Mouse (Mus musculus) splenic B cell, adult 2 months (primary cell): Measurements from ENCODE around the gene Dcst1.
A peak's percentile ranks its signal among the peaks of the same experiment; 100 is the strongest.

Experiments
- DNase-seq: peaks from one replicate; pipeline ENCODE4 v3.0.0-alpha.2; 2011; ENCODE audit warnings: low read depth, low spot score
- H3K27me3 ChIP-seq: 2 replicates; pipeline ENCODE4 v1.6.1; 2012; ENCODE audit warnings: mild to moderate bottlenecking, low read length, moderate library complexity, mixed read lengths; ENCODE audit not compliant: control insufficient read depth, poor library complexity, insufficient read depth, severe bottlenecking
- H3K36me3 ChIP-seq: 2 replicates; pipeline ENCODE4 v1.6.1; 2012; ENCODE audit warnings: mild to moderate bottlenecking, low read length, moderate library complexity, mixed read lengths; ENCODE audit not compliant: control insufficient read depth, poor library complexity, insufficient read depth, severe bottlenecking

The Dcst1 gene

DNA sequence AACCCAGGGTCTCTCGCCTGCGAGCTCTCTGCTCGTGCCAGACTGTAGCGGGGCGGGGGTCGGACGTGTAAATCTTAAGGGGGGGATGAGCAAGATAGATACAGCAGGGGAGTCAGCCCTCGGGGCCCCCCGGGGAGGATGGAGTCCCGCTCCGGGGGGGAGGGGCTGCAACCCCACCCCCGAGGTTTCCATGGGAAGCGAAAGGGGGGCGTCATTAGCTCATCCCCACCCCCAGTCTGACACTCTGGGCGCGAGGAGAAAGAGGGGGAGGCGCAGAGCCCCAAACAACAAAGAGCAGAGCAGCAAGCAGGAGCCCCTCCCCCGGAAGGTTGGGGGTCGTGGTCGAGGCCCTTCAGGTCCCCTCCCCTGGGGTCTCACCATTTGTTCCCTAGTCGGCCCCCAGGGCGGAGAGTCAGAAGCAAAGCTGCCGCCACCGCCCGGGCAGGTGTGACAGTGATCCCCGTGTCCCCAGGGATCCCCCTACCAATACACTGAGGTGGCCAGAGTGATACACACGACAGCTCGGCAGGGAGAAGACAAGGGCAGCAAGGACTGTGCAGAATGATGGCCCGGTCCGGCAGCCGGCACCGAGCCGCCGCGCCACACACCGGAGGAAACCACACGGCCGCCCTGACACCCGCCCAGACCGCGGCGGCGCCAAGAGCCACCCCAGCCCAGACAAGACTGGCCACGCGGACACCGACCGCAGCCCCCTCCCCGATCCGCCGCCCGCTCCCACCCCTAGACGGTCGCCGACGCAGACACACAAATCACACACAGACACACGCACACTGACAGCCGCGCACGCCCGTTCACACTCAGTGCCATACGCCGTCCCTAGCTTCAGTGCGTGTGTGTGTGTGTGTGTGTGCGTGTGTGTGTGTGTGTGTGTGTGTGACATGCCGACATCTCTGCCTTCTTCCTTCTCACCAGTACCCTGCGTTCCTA, 43.6 kb downstream of the Dcst1 start:
- peak; percentile 58 for DNase-seq
- Histone ChIP-seq H3K27me3 (no peaks in the 10 kb centered on the region; the same call in 1 of the 2 replicates), H3K36me3 (no peaks in the 10 kb centered on the region)

GRCm38 (mm10) chr3:89320581-89321182, 44.4 kb downstream of the Dcst1 start:
- no peak for DNase-seq
- H3K36me3 ChIP-seq: no peaks in the 10 kb centered on the region
- H3K27me3 ChIP-seq: no peaks in the 10 kb centered on the region; the same call in 1 of the 2 replicates

GRCm38 (mm10) chr3:89319591-89320350, 45.3 kb downstream of the Dcst1 start:
- Histone ChIP-seq H3K36me3 (no peaks in the 10 kb centered on the region), H3K27me3 (no peaks in the 10 kb centered on the region; the same call in 1 of the 2 replicates)
- no peak for DNase-seq

DNA sequence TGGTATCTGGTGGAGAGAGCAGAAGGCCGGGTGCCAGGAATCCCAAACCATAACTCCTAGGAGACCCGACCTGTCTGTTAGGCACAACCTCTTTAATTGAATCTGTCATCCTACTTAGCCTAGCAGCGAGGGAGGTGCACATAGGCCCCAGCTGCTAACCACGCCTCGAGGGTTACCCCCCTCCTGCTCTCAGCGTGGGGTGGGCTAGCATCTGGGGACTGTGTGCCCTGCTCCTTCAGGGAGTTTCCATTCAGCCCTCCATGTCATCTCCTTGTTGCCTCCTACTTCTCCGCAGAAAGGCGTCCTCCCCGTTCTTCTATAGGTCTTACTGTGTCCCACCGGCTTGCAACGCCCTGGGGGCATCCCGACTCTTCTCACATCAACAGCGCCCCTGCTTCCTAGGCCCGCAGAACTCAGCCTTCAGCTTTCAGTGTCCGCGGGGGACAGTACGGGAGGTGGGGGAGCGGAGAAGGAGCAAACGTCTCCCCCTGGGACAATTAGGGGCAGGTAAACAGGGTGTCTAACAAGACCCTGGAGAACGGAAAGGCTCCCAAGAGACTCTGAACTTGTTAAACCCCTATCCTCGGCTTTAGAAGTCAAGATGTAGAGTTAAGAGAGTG, 46.0 kb downstream of the Dcst1 start:
- no peaks in the 10 kb centered on the region for H3K36me3 ChIP-seq
- H3K27me3 ChIP-seq: no peaks in the 10 kb centered on the region; the same call in 1 of the 2 replicates
- DNase-seq: no peak

GRCm38 (mm10) chr3:89318316-89318715, 46.7 kb downstream of the Dcst1 start:
- no peaks in the 10 kb centered on the region; the same call in 1 of the 2 replicates for H3K27me3 ChIP-seq
- no peaks in the 10 kb centered on the region for H3K36me3 ChIP-seq
- DNase-seq: no peak

GRCm38 (mm10) chr3:89317246-89317645, 47.8 kb downstream of the Dcst1 start:
- DNase-seq: no peak
- Histone ChIP-seq H3K36me3 (no peaks in the 10 kb centered on the region), H3K27me3 (no peaks in the 10 kb centered on the region; the same call in 1 of the 2 replicates)

DNA sequence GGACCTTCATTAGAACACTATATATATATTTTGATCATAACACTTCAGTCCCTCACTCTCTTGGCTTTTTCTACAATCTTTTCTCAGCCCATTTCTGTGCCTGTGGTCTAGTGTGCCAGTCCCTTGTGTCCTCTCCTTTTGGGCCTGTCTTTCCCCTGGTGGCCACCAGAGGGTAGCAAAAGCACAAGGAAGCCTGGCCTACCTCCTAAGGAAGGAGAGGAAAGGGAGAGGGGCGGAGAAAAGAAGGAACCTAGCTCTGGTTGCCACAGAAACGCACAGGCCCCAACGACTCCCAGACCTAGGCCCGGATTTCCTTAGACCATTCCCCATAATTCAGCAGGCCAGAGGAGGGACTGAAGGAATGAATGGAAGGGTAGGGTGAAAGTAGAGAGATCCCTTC, 48.2 kb downstream of the Dcst1 start:
- H3K27me3 ChIP-seq: no peaks in the 10 kb centered on the region; the same call in 1 of the 2 replicates
- peak; percentile 79 for DNase-seq
- H3K36me3 ChIP-seq: no peaks in the 10 kb centered on the region

- DNase-seq: no peak
- no peaks in the 10 kb centered on the region; the same call in 1 of the 2 replicates for H3K27me3 ChIP-seq
- H3K36me3 ChIP-seq: no peaks in the 10 kb centered on the region
These were observed 48.9 kb downstream of the Dcst1 start for GRCm38 (mm10) chr3:89315930-89316831.

DNA sequence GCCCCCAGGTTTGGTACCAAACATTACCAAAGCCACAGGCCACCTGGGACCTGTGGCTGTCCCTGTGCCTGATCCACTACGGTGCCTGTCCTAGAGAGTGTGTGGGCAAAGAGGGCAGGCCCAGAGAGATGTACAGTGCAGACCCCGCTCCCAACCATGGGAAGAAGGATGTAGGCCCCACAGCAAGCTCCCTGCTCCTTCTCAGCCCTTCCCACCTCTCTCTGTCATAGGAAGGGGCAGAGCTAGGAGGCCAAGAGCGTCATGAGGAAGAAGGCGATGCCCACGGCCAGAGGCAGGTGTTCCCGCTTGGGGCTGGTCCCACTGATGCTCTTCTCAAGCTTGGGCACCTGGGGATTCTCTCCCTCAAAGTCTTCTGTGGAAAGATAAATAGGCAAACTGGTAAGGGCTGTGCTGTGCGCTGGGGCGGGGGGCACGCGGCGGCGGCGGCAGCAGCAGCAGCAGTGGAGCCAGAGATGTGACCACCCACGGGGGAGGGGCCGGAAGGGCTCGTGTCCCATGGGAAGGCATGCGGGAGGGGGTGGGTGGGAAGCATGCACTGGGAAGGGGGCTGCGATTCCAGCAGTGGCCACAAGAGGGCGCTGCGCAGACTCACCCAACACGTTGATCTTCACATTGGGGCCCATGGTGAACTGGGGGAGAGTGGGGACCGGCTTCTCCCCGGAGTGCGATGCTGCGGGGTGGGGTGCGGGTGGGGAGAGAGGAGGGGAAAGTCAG, 49.7 kb downstream of the Dcst1 start:
- Histone ChIP-seq H3K36me3 (no peaks in the 10 kb centered on the region), H3K27me3 (no peaks in the 10 kb centered on the region; the same call in 1 of the 2 replicates)
- DNase-seq: peak; percentile 76

GRCm38 (mm10) chr3:89314791-89315190, 50.3 kb downstream of the Dcst1 start:
- no peaks in the 10 kb centered on the region; the same call in 1 of the 2 replicates for H3K27me3 ChIP-seq
- no peak for DNase-seq
- H3K36me3 ChIP-seq: no peaks in the 10 kb centered on the region

GRCm38 (mm10) chr3:89314340-89314739, 50.7 kb downstream of the Dcst1 start:
- no peak for DNase-seq
- H3K27me3 ChIP-seq: no peaks in the 10 kb centered on the region; the same call in 1 of the 2 replicates

DNA sequence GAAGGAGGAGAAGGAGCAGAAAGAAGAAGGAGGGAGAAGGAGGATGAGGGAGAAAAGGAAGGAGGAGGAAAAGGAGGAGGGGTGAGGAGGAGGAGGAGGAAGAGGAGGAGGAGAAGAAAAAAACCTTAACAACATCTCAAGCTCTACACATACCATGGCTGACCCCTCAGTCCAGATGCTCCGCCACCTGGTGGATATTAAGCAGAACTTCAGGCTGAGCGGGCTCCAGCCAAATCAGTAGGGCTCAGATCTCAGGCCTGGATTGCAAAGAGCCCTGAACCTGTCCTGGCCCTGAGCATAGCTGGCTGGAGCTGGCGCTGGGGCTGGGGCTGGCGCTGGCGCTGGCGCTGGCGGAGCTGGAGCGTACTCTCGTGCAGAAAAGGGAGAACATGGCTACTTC, 57.0 kb downstream of the Dcst1 start:
- Histone ChIP-seq H3K27me3 (no peaks in the 10 kb centered on the region; the same call in 1 of the 2 replicates), H3K36me3 (no peaks in the 10 kb centered on the region)
- peak; percentile 81 for DNase-seq

More at GRCm38 (mm10) chr3:89314340-89314739, 50.7 kb downstream of the Dcst1 start:
- no peaks in the 10 kb centered on the region for H3K36me3 ChIP-seq
